Mouse (Mus musculus): ENCODE measurements at regions not wholly inside any gene's neighbourhood (a gene's known extent, or its start where the extent isn't known, plus 50 kb on each side); places are given as distances from the start of the nearest gene placed in this dataset.

GRCm38 (mm10) chr3:105257096-105257495, 190.5 kb downstream of the 4930564D02Rik start:
- H3K27me3 ChIP-seq (ENCODE audit: low read depth, poor library complexity, severe bottlenecking) = no peaks in the 10 kb centered on the region
- 93% methylated on average over 2 of the region's 2 CpGs for WGBS

DNA sequence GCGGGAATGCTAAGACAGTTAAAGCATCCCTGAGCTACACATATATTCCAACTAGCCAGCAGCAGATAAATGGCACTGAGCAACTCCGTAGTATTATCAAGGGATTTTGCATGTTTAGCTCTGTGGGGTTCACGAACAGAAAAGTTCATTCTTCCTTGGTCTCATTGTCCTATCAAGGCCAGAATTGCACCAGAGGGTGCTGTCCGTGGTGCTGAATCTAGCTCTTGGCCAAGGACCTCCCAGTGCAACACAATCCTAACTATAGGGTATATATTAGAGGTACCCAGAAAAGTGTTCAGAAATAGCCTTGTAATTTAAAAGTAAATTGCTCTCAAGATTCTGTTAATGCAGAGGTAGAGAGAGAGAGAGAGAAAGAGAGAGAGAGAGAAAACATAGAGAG, 176.9 kb upstream of the Kcnd3 start:
- WGBS = 33% methylated on average over 4 of the region's 4 CpGs
- DNase-seq (ENCODE audit: low spot score) = peak; percentile 55
- H3K4me1 ChIP-seq = peaks cover 11% of the 10 kb centered on the region; the same call in 1 of the 2 replicates
- H3K9me3 ChIP-seq (replicated peaks) = no peaks in the 10 kb centered on the region
- H3K27me3 ChIP-seq (ENCODE audit: low read depth, poor library complexity, severe bottlenecking) = no peaks in the 10 kb centered on the region
- no peak overlapping the region for H3K4me3 ChIP-seq
- H3K36me3 ChIP-seq = no peaks in the 10 kb centered on the region
- H3K27ac ChIP-seq (replicated peaks) = no peak overlapping the region

More at GRCm38 (mm10) chr3:105257096-105257495, 190.5 kb downstream of the 4930564D02Rik start:
- H3K27ac ChIP-seq (replicated peaks) = no peak overlapping the region
- H3K4me3 ChIP-seq = no peak overlapping the region
- no peaks in the 10 kb centered on the region for H3K36me3 ChIP-seq
- no peaks in the 10 kb centered on the region for H3K9me3 ChIP-seq (replicated peaks)
- no peaks in the 10 kb centered on the region for H3K4me1 ChIP-seq
- DNase-seq (ENCODE audit: low spot score) = no peak

- Histone ChIP-seq H3K27me3 (ENCODE audit: low read depth, poor library complexity, severe bottlenecking) (no peaks in the 10 kb centered on the region), H3K4me3 (no peak overlapping the region), H3K27ac (replicated peaks) (no peak overlapping the region), H3K4me1 (no peaks in the 10 kb centered on the region), H3K9me3 (replicated peaks) (no peaks in the 10 kb centered on the region), H3K36me3 (no peaks in the 10 kb centered on the region)
- no peak for DNase-seq (ENCODE audit: low spot score)
- 72% methylated on average over 5 of the region's 5 CpGs for WGBS
Measured at GRCm38 (mm10) chr3:105280971-105281370, 171.2 kb upstream of the Kcnd3 start.

GRCm38 (mm10) chr3:105281686-105282085, 170.4 kb upstream of the Kcnd3 start:
- Histone ChIP-seq H3K36me3 (no peaks in the 10 kb centered on the region), H3K27me3 (ENCODE audit: low read depth, poor library complexity, severe bottlenecking) (no peaks in the 10 kb centered on the region), H3K27ac (replicated peaks) (no peak overlapping the region), H3K4me1 (no peaks in the 10 kb centered on the region), H3K4me3 (no peak overlapping the region), H3K9me3 (replicated peaks) (no peaks in the 10 kb centered on the region)
- WGBS = 88% methylated on average over 3 of the region's 3 CpGs
- DNase-seq (ENCODE audit: low spot score) = no peak

DNA sequence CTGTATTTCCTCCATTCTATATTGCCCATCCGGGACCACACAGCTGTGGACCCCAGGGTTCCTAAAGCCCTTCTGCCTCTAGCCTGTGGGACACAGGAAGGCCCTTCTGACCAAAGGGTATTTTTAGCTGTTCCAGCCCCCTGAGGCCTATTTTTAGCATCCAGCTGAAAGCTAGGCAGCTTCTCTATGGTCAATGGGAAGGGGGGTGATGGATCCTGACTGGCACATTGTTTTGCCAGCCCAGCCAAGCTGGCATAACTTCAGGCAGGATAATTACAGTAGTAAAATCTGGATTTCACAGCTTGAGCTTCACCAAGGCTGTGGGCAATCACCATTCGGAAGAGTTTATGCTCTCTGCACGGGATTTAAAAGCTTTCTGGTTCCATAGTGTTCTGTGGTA, 153.9 kb upstream of the Kcnd3 start:
- 86% methylated on average over 3 of the region's 3 CpGs for WGBS
- H3K27ac ChIP-seq (replicated peaks) = no peak overlapping the region
- H3K36me3 ChIP-seq = no peaks in the 10 kb centered on the region
- no peaks in the 10 kb centered on the region for H3K4me1 ChIP-seq
- H3K9me3 ChIP-seq (replicated peaks) = no peaks in the 10 kb centered on the region
- H3K4me3 ChIP-seq = no peak overlapping the region
- DNase-seq (ENCODE audit: low spot score) = no peak
- no peaks in the 10 kb centered on the region for H3K27me3 ChIP-seq (ENCODE audit: low read depth, poor library complexity, severe bottlenecking)

DNA sequence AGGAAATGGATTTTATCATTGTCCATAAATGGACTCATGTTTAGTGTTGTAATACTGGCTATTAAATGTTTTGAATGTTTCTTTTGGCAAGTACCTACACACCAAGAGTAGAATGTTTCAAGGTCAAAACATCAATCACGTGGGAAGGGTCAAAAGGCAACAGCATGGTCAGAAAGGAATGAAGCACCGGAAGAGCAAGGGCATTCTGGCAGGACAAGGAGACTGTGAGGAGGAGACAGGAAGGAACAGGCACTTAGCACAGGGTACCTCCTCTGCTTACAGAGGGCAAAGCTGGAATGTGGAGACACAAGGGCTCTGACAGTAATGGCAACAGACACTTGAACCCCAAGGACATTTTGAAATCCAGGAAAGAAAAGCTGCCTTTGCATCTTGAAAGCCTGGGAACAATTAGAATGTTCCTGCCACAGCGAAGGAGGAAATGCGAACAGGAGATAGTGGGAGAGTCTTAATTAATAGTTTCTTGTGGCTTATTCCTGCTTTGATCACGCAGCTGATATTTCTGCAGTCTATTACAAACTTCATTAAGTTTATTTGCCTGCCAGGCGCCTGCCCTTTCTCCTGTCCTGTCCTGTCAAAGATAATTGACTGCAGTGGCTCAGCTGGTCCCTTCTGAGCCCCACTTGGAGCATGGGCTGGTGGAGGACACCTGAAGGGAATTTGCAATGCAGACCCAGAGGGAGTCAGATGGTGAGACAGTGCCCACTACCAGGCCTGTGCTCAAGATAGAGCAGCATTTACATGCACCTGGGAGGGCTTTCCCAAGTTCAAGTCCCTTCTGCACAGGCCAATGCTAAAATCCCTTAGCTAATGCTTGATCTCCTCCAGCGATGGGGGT, 151.2 kb upstream of the Kcnd3 start:
- Histone ChIP-seq H3K4me1 (no peaks in the 10 kb centered on the region), H3K27ac (replicated peaks) (no peak overlapping the region), H3K36me3 (no peaks in the 10 kb centered on the region), H3K27me3 (ENCODE audit: low read depth, poor library complexity, severe bottlenecking) (no peaks in the 10 kb centered on the region), H3K4me3 (no peak overlapping the region), H3K9me3 (replicated peaks) (no peaks in the 10 kb centered on the region)
- 76% methylated on average over 7 of the region's 7 CpGs for WGBS
- no peak for DNase-seq (ENCODE audit: low spot score)

- Histone ChIP-seq H3K4me1 (peaks cover 11% of the 10 kb centered on the region; the same call in 1 of the 2 replicates), H3K27ac (replicated peaks) (no peak overlapping the region), H3K4me3 (no peak overlapping the region), H3K36me3 (no peaks in the 10 kb centered on the region), H3K27me3 (ENCODE audit: low read depth, poor library complexity, severe bottlenecking) (no peaks in the 10 kb centered on the region), H3K9me3 (replicated peaks) (no peaks in the 10 kb centered on the region)
- 67% methylated on average over 2 of the region's 2 CpGs for WGBS
- DNase-seq (ENCODE audit: low spot score) = peak; percentile 15
Measured at GRCm38 (mm10) chr3:105307676-105308075, 144.5 kb upstream of the Kcnd3 start.

GRCm38 (mm10) chr3:105309020-105309419, 143.1 kb upstream of the Kcnd3 start:
- Histone ChIP-seq H3K4me3 (no peak overlapping the region), H3K36me3 (no peaks in the 10 kb centered on the region), H3K4me1 (peaks cover 11% of the 10 kb centered on the region; the same call in 1 of the 2 replicates), H3K27me3 (ENCODE audit: low read depth, poor library complexity, severe bottlenecking) (no peaks in the 10 kb centered on the region), H3K27ac (replicated peaks) (no peak overlapping the region), H3K9me3 (replicated peaks) (no peaks in the 10 kb centered on the region)
- 49% methylated on average over 2 of the region's 2 CpGs for WGBS
- DNase-seq (ENCODE audit: low spot score) = peak; percentile 15

GRCm38 (mm10) chr3:105353268-105353667, 98.9 kb upstream of the Kcnd3 start:
- no peak overlapping the region for H3K4me3 ChIP-seq
- WGBS = 93% methylated on average over 4 of the region's 4 CpGs
- no peaks in the 10 kb centered on the region for H3K9me3 ChIP-seq (replicated peaks)
- H3K4me1 ChIP-seq = peaks cover 8% of the 10 kb centered on the region; the same call in 1 of the 2 replicates
- DNase-seq (ENCODE audit: low spot score) = no peak
- H3K36me3 ChIP-seq = no peaks in the 10 kb centered on the region
- no peaks in the 10 kb centered on the region for H3K27me3 ChIP-seq (ENCODE audit: low read depth, poor library complexity, severe bottlenecking)
- H3K27ac ChIP-seq (replicated peaks) = no peak overlapping the region

DNA sequence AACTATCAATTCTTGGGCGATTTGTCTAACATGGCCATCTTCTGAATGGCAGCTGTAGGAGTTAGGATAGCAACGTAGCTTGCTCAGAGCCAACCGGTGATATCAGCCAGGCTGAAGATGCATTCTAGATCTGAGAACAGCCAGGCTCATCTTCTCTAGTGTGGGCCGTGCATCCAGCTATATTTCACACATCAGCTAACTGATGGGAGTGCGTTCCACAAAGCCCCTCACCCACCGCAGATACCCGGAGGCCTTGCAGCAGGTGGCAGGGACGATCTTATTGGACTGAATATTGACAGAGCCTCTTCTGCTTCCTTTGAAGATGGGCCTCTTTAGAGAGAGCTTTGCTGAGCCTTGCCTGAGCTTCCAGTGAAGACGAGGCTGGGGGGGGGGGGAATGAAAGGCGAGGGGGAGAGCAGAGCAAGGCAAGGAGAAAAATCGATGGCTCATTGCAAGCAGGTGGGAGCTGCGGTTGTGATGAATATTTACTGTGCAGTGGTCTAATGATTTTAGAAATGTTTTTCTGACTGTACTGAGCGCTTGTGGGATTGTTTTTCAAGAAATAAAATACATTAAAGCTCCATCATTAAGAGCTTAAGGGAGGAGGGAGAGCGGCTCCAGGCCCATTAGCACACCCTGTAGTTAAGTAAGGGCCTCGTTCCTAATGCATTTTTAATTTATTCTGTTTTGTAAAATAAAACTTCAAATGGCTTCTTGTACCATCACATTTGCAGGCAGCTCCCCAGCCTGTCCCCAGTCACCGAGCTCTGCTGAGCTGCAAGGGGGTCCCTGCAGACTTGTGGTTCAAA, 97.8 kb upstream of the Kcnd3 start:
- H3K27ac ChIP-seq (replicated peaks) = no peak overlapping the region; the same call in 1 of the 2 replicates
- no peak overlapping the region for H3K4me3 ChIP-seq
- no peaks in the 10 kb centered on the region for H3K27me3 ChIP-seq (ENCODE audit: low read depth, poor library complexity, severe bottlenecking)
- no peaks in the 10 kb centered on the region for H3K36me3 ChIP-seq
- peaks cover 11% of the 10 kb centered on the region for H3K4me1 ChIP-seq
- WGBS = 77% methylated on average over 16 of the region's 16 CpGs
- peak; percentile 16 for DNase-seq (ENCODE audit: low spot score)
- no peaks in the 10 kb centered on the region for H3K9me3 ChIP-seq (replicated peaks)

DNA sequence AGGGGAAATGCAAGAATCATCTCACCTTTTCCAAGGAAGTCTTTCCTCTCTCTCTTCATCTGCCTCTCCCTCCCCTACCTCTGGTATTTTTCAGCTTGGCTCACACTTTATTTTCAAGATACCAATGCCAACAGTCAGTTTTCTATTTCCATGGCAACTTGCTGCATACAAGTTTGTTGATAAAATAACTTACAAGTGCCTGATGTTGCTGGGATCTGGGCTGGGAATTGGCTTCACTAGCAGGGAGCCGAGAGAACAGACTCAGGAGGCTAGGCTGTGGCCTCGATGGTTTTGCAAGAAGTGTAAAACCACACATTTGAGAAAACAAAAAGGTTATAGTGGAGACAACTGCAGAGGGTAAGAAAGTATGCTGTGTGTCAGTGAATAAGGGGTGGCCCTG, 94.6 kb upstream of the Kcnd3 start:
- no peak overlapping the region for H3K4me3 ChIP-seq
- peaks cover 16% of the 10 kb centered on the region for H3K4me1 ChIP-seq
- no peaks in the 10 kb centered on the region for H3K27me3 ChIP-seq (ENCODE audit: low read depth, poor library complexity, severe bottlenecking)
- 85% methylated on average over 2 of the region's 2 CpGs for WGBS
- no peaks in the 10 kb centered on the region for H3K36me3 ChIP-seq
- no peak overlapping the region for H3K27ac ChIP-seq (replicated peaks)
- DNase-seq (ENCODE audit: low spot score) = no peak
- no peaks in the 10 kb centered on the region for H3K9me3 ChIP-seq (replicated peaks)

GRCm38 (mm10) chr3:105359636-105360035, 92.5 kb upstream of the Kcnd3 start:
- WGBS = 50% methylated on average over 3 of the region's 3 CpGs
- no peaks in the 10 kb centered on the region for H3K9me3 ChIP-seq (replicated peaks)
- H3K27ac ChIP-seq (replicated peaks) = no peak overlapping the region
- no peaks in the 10 kb centered on the region for H3K36me3 ChIP-seq
- H3K27me3 ChIP-seq (ENCODE audit: low read depth, poor library complexity, severe bottlenecking) = no peaks in the 10 kb centered on the region
- DNase-seq (ENCODE audit: low spot score) = no peak
- no peak overlapping the region for H3K4me3 ChIP-seq
- peaks cover 10% of the 10 kb centered on the region for H3K4me1 ChIP-seq

GRCm38 (mm10) chr3:105364685-105365084, 87.4 kb upstream of the Kcnd3 start:
- Histone ChIP-seq H3K27me3 (ENCODE audit: low read depth, poor library complexity, severe bottlenecking) (no peaks in the 10 kb centered on the region), H3K36me3 (no peaks in the 10 kb centered on the region), H3K27ac (replicated peaks) (no peak overlapping the region), H3K4me1 (peaks cover 2% of the 10 kb centered on the region; the same call in 1 of the 2 replicates), H3K9me3 (replicated peaks) (no peaks in the 10 kb centered on the region), H3K4me3 (no peak overlapping the region)
- no peak for DNase-seq (ENCODE audit: low spot score)
- 82% methylated on average over 5 of the region's 5 CpGs for WGBS

Measured in midbrain, embryonic 10.5 days (tissue).